In the genomic region with DNA sequence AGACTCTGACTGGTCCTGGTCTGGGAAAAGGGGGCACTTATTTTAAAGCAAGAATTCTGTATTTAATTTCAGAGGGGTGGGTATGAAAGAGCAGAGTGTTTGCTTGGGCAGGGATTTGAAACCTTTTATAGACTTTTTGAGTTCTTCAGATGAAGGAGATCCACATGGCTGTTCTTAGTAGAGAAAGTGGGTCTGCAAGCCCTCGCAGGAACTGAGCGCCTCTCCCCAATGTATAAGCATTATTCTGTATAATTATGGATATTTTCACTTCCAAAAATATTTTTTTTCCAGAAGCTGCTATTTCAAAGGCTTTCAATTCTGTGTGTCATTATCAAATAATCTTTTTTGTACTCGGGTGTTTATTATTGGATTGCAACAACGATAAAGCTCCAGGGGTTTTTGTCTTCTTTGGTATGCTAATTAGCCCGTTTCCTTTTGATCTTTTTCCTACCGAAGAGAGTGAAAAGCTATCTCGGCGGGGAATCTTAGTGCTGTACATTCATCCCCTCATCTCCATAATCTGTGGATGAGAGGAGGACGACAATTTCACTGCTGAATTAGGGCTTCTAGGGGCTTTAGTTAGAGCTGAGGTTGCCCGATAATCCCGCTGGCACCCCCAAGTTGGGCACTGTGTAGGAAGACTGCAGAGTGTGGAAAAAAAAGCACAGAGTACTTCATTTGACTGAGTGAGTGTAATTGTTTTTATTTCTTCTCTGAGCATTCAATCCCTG, we compare ENCODE assay signal across 13 mouse cellular contexts.
DNase-seq lines count a peak whose midpoint lies in the region; ATAC-seq and TF ChIP-seq lines count a peak whose summit lies in the region.
"Had no signal": no experiment of that assay in that cellular context is flagged by ENCODE, and none has a peak within 500 bp of the region (broad histone marks: within the 10 kb centered on the region; RNA-seq: fewer than 3 reads in every experiment).

No protein-coding gene starts in this region.

- no peak for TF ChIP-seq POLR2A in brain, embryonic 14.5 days (IDR thresholded peaks at IDR 0.05; ENCODE audit: borderline replicate concordance, extremely low read depth, insufficient read depth, insufficient read length, poor library complexity, severe bottlenecking)

- no peak overlapping the region for H3K4me3 ChIP-seq in embryonic facial prominence, embryonic 14.5 days (ENCODE audit: low read depth, low read length)
- H3K4me3 ChIP-seq in hindbrain, embryonic 14.5 days (replicated peaks; ENCODE audit: low read length) = no peak overlapping the region
- H3K4me3 ChIP-seq in neural tube, embryonic 12.5 days = no peak overlapping the region
- H3K4me3 ChIP-seq: heart, embryonic 15.5 days; limb, embryonic 12.5 days had no signal

- H3K4me2 ChIP-seq in embryonic facial prominence, embryonic 14.5 days (ENCODE audit: low read depth, low read length) = no peak overlapping the region
- H3K4me2 ChIP-seq in hindbrain, embryonic 14.5 days (replicated peaks) = peak overlapping the region; percentile 37
- H3K4me2 ChIP-seq in neural tube, embryonic 12.5 days (replicated peaks) = peak overlapping the region; percentile 46
- H3K4me2 ChIP-seq: heart, embryonic 15.5 days; limb, embryonic 12.5 days; lung, embryonic 14.5 days had no signal

- peak; percentile 90 for DNase-seq in brain, embryonic 14.5 days (ENCODE audit: low read depth)
- peak; percentile 8 for DNase-seq in embryonic facial prominence, embryonic 14.5 days (ENCODE audit: low spot score)
- DNase-seq in hindbrain, embryonic 14.5 days (ENCODE audit: low spot score) = peak; percentile 36
- no peak for DNase-seq in gastrocnemius, postnatal 25 days
- DNase-seq in thymus, postnatal 36 days = no peak
- DNase-seq in thymus, adult 18-20 months = no peak
- DNase-seq: layer of hippocampus, adult 9-11 months; lung, embryonic 14.5 days; right cerebral cortex, adult 18-20 months had no signal

- no peak for TF ChIP-seq CTCF in brain, embryonic 14.5 days (IDR thresholded peaks at IDR 0.05; ENCODE audit: borderline replicate concordance, extremely low read depth, insufficient read depth, insufficient read length)

- H3K9ac ChIP-seq in embryonic facial prominence, embryonic 14.5 days (ENCODE audit: low read depth, low read length) = no peak overlapping the region
- no peak overlapping the region for H3K9ac ChIP-seq in hindbrain, embryonic 14.5 days
- H3K9ac ChIP-seq in neural tube, embryonic 12.5 days = no peak overlapping the region
- H3K9ac ChIP-seq: heart, embryonic 15.5 days; limb, embryonic 12.5 days; lung, embryonic 14.5 days had no signal

- H3K27me3 ChIP-seq in embryonic facial prominence, embryonic 14.5 days (replicated peaks; ENCODE audit: control insufficient read depth, insufficient read depth, low read length) = no peaks in the 10 kb centered on the region
- H3K27me3 ChIP-seq in hindbrain, embryonic 14.5 days (ENCODE audit: control insufficient read depth, insufficient read depth, low read length) = no peaks in the 10 kb centered on the region
- H3K27me3 ChIP-seq in neural tube, embryonic 12.5 days (replicated peaks) = no peaks in the 10 kb centered on the region
- H3K27me3 ChIP-seq: heart, embryonic 15.5 days; limb, embryonic 12.5 days had no signal

- H3K4me1 ChIP-seq in embryonic facial prominence, embryonic 14.5 days (ENCODE audit: control insufficient read depth, insufficient read depth, low read length) = 0 out of 2 replicates have a peak, but pooled peaks cover 5% of the 10 kb centered on the region
- H3K4me1 ChIP-seq in hindbrain, embryonic 14.5 days (replicated peaks; ENCODE audit: control insufficient read depth, insufficient read depth, low read length) = peaks cover 21% of the 10 kb centered on the region
- H3K4me1 ChIP-seq in neural tube, embryonic 12.5 days = peaks cover 6% of the 10 kb centered on the region; the same call in 1 of the 2 replicates
- H3K4me1 ChIP-seq: heart, embryonic 15.5 days had no signal

- no peaks in the 10 kb centered on the region for H3K9me3 ChIP-seq in embryonic facial prominence, embryonic 14.5 days (ENCODE audit: control insufficient read depth, low read length)
- no peaks in the 10 kb centered on the region for H3K9me3 ChIP-seq in hindbrain, embryonic 14.5 days (ENCODE audit: control insufficient read depth, low read length)
- H3K9me3 ChIP-seq in neural tube, embryonic 12.5 days = no peaks in the 10 kb centered on the region
- H3K9me3 ChIP-seq: heart, embryonic 15.5 days; limb, embryonic 12.5 days had no signal

- no peak for ATAC-seq in embryonic facial prominence, embryonic 14.5 days (ENCODE audit: low read depth)
- ATAC-seq in hindbrain, embryonic 14.5 days (ENCODE audit: low FRiP score) = no peak
- no peak for ATAC-seq in neural tube, embryonic 12.5 days (ENCODE audit: low FRiP score, low read depth)
- ATAC-seq: intestine, postnatal 0 days had no signal

- no peak overlapping the region for H3K27ac ChIP-seq in embryonic facial prominence, embryonic 14.5 days (replicated peaks; ENCODE audit: low read depth, low read length)
- peak overlapping the region; percentile 52 for H3K27ac ChIP-seq in hindbrain, embryonic 14.5 days
- H3K27ac ChIP-seq in neural tube, embryonic 12.5 days = no peak overlapping the region
- H3K27ac ChIP-seq: heart, embryonic 15.5 days; limb, embryonic 12.5 days had no signal

- 5% methylated on average over 11 of the region's 11 CpGs for WGBS in embryonic facial prominence, embryonic 14.5 days
- WGBS in hindbrain, embryonic 14.5 days = 4% methylated on average over 11 of the region's 11 CpGs
- WGBS in neural tube, embryonic 12.5 days = 6% methylated on average over 11 of the region's 11 CpGs

- H3K36me3 ChIP-seq in embryonic facial prominence, embryonic 14.5 days (ENCODE audit: control insufficient read depth, insufficient read depth, low read length) = no peaks in the 10 kb centered on the region
- H3K36me3 ChIP-seq in hindbrain, embryonic 14.5 days (replicated peaks; ENCODE audit: control insufficient read depth, insufficient read depth) = no peaks in the 10 kb centered on the region
- H3K36me3 ChIP-seq in neural tube, embryonic 12.5 days = no peaks in the 10 kb centered on the region
- H3K36me3 ChIP-seq: heart, embryonic 15.5 days; limb, embryonic 12.5 days had no signal

Comparison
In these comparisons a context has a peak if more than half of its experiments do, and no peak if none do; other contexts are left out.
1. DNase-seq: peak in brain, embryonic 14.5 days (single experiment), embryonic facial prominence, embryonic 14.5 days (single experiment) and hindbrain, embryonic 14.5 days (single experiment); none in gastrocnemius, postnatal 25 days (single experiment), thymus, postnatal 36 days (0 of 2) and thymus, adult 18-20 months (0 of 2).